12 mouse cellular contexts compared by ENCODE assay signal in the genomic region with DNA sequence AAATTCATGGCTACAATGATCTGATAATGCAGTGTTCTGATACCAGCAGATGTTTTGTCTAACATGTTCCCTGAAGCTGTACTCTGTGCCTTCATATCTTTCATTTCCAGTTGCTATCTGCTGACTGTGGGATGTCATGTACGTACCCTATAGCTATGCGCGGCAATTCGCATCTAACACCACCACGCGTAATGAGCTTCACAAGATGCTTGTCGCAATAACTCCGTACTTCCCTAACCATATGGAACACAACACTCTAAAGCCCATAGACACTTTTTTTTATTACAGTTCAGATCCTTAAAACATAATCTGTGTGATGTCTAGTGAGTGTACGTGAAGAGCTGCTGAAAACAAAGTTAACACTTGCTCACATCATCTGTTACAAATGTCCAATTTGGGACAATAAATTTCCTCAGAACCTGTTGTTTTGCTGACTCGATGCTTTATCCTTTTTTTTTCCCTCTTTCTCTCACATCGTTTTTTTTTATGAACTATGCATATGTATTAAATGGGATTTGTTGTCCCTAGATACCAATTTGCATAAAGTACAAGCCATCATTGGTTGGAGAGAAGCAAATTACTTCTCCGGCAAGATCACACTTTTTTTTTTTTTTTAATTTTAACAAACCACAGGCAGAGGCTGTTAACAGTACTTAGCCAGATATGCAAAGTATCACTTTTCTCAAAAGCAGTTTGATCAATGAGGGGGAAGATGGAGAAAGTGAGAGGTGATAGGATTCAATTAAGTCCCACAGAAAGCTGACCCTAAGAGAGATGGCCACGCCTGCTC.
A peak's percentile ranks its signal among the peaks of the same experiment; 100 is the strongest.
DNase-seq lines count a peak whose midpoint lies in the region; ATAC-seq and TF ChIP-seq lines count a peak whose summit lies in the region.
"Had no signal": no experiment of that assay in that cellular context is flagged by ENCODE, and none has a peak within 500 bp of the region (broad histone marks: within the 10 kb centered on the region; RNA-seq: fewer than 3 reads in every experiment).

No protein-coding gene starts in this region.

- no peak overlapping the region for H3K4me3 ChIP-seq in heart, embryonic 14.5 days (ENCODE audit: control insufficient read depth in 1 of 2, insufficient read depth in 1 of 2, low read depth in 1 of 2, low read length in 2 of 2)
- H3K4me3 ChIP-seq in lung, embryonic 14.5 days (ENCODE audit: low read depth, low read length) = no peak overlapping the region
- H3K4me3 ChIP-seq in forebrain, postnatal 0 days (ENCODE audit: low read depth, low read length) = no peak overlapping the region
- no peak overlapping the region for H3K4me3 ChIP-seq in stomach, embryonic 15.5 days (replicated peaks)

- TF ChIP-seq CTCF in lung, embryonic 14.5 days (IDR thresholded peaks at IDR 0.05; ENCODE audit: low read depth) = no peak
- TF ChIP-seq CTCF in forebrain, postnatal 0 days (IDR thresholded peaks at IDR 0.05; ENCODE audit: low read depth) = no peak

- H3K27ac ChIP-seq in heart, embryonic 14.5 days (replicated peaks in 1 of 2; ENCODE audit: control insufficient read depth in 1 of 2, insufficient read depth in 1 of 2, low read depth in 2 of 2, low read length in 2 of 2) = no peak overlapping the region
- no peak overlapping the region for H3K27ac ChIP-seq in lung, embryonic 14.5 days (ENCODE audit: low read depth)
- no peak overlapping the region; the same call in 1 of the 2 replicates for H3K27ac ChIP-seq in forebrain, postnatal 0 days (ENCODE audit: low read depth, low read length)
- no peak overlapping the region for H3K27ac ChIP-seq in stomach, embryonic 15.5 days

- H3K9me3 ChIP-seq in heart, embryonic 14.5 days (ENCODE audit: control insufficient read depth, low read length) = no peaks in the 10 kb centered on the region
- no peaks in the 10 kb centered on the region for H3K9me3 ChIP-seq in lung, embryonic 14.5 days (ENCODE audit: low read depth, low read length)
- no peaks in the 10 kb centered on the region for H3K9me3 ChIP-seq in forebrain, postnatal 0 days (ENCODE audit: low read length)
- no peaks in the 10 kb centered on the region for H3K9me3 ChIP-seq in stomach, embryonic 15.5 days

- peaks cover 0 to 4% of the 10 kb centered on the region in 2 experiments; a peak in 3 of 4 replicates for H3K4me1 ChIP-seq in heart, embryonic 14.5 days (ENCODE audit: control insufficient read depth in 2 of 2, insufficient read depth in 2 of 2, low read length in 2 of 2)
- H3K4me1 ChIP-seq in lung, embryonic 14.5 days (ENCODE audit: insufficient read depth) = no peaks in the 10 kb centered on the region
- 0 out of 2 replicates have a peak, but pooled peaks cover 2% of the 10 kb centered on the region for H3K4me1 ChIP-seq in forebrain, postnatal 0 days (ENCODE audit: insufficient read depth)
- no peaks in the 10 kb centered on the region for H3K4me1 ChIP-seq in stomach, embryonic 15.5 days

- H3K27me3 ChIP-seq in heart, embryonic 14.5 days (ENCODE audit: control insufficient read depth, insufficient read depth, low read length) = no peaks in the 10 kb centered on the region
- no peaks in the 10 kb centered on the region for H3K27me3 ChIP-seq in lung, embryonic 14.5 days (ENCODE audit: insufficient read depth, low read length)
- no peaks in the 10 kb centered on the region for H3K27me3 ChIP-seq in forebrain, postnatal 0 days (ENCODE audit: insufficient read depth, low read length)
- no peaks in the 10 kb centered on the region for H3K27me3 ChIP-seq in stomach, embryonic 15.5 days (replicated peaks)

- intact Hi-C loops in heart, postnatal 10 days (cut with DNase I) = no loop called here

- no peak for ATAC-seq in heart, embryonic 14.5 days (ENCODE audit: insufficient number of reproducible peaks, insufficient read depth, low FRiP score, low read depth)
- ATAC-seq in lung, embryonic 14.5 days (ENCODE audit: insufficient read depth) = peak; percentile 44; the same call in 1 of the 2 replicates
- peak; percentile 92 for ATAC-seq in forebrain, postnatal 0 days
- no peak for ATAC-seq in stomach, embryonic 15.5 days (ENCODE audit: insufficient read depth, low FRiP score, low read depth)

- no peak for DNase-seq in heart, postnatal 10 days
- DNase-seq in lung, embryonic 14.5 days = peak; percentile 32
- DNase-seq in lung, postnatal 36 days = no peak
- peak; percentile 62 for DNase-seq in forebrain, postnatal 0 days
- no peak for DNase-seq in thymus, postnatal 36 days
- DNase-seq in thymus, postnatal 14 days = no peak
- DNase-seq: cerebellum, adult 9-11 months; gastrocnemius, postnatal 25 days; kidney, postnatal 36 days; lung, postnatal 14 days had no signal

- peak overlapping the region; percentile 52 for H3K4me2 ChIP-seq in heart, embryonic 14.5 days (ENCODE audit: low read length)
- H3K4me2 ChIP-seq in lung, embryonic 14.5 days = peak overlapping the region; percentile 40; the same call in 1 of the 2 replicates
- H3K4me2 ChIP-seq in forebrain, postnatal 0 days (ENCODE audit: low read depth) = peak overlapping the region; percentile 15
- H3K4me2 ChIP-seq in stomach, embryonic 15.5 days = peak overlapping the region; percentile 29

- H3K9ac ChIP-seq in heart, embryonic 14.5 days (ENCODE audit: low read length) = no peak overlapping the region
- H3K9ac ChIP-seq in lung, embryonic 14.5 days = no peak overlapping the region
- no peak overlapping the region for H3K9ac ChIP-seq in forebrain, postnatal 0 days
- H3K9ac ChIP-seq in stomach, embryonic 15.5 days = no peak overlapping the region

- H3K36me3 ChIP-seq in heart, embryonic 14.5 days (ENCODE audit: control insufficient read depth, insufficient read depth, low read length) = no peaks in the 10 kb centered on the region
- H3K36me3 ChIP-seq in lung, embryonic 14.5 days (ENCODE audit: insufficient read depth) = no peaks in the 10 kb centered on the region
- H3K36me3 ChIP-seq in forebrain, postnatal 0 days (ENCODE audit: insufficient read depth) = no peaks in the 10 kb centered on the region
- H3K36me3 ChIP-seq in stomach, embryonic 15.5 days = no peaks in the 10 kb centered on the region

- WGBS in heart, embryonic 14.5 days = 88% methylated on average over 13 of the region's 13 CpGs
- 60% methylated on average over 13 of the region's 13 CpGs for WGBS in lung, embryonic 14.5 days
- WGBS in forebrain, postnatal 0 days = 57% methylated on average over 13 of the region's 13 CpGs
- WGBS in stomach, embryonic 15.5 days = 78% methylated on average over 13 of the region's 13 CpGs

Comparison
In these comparisons a context has a peak if more than half of its experiments do, and no peak if none do; other contexts are left out.
1. DNase-seq: peak in lung, embryonic 14.5 days (single experiment) and forebrain, postnatal 0 days (single experiment); none in heart, postnatal 10 days (0 of 2), lung, postnatal 36 days (single experiment), thymus, postnatal 36 days (0 of 2) and thymus, postnatal 14 days (single experiment).
2. ATAC-seq: peak in lung, embryonic 14.5 days (single experiment) and forebrain, postnatal 0 days (single experiment); none in heart, embryonic 14.5 days (single experiment) and stomach, embryonic 15.5 days (single experiment).
3. Peak in every context shown above with its lines, with median percentiles within 50 percentile points of each other: H3K4me2 ChIP-seq.